8 mouse cellular contexts compared by ENCODE assay signal in the genomic region with DNA sequence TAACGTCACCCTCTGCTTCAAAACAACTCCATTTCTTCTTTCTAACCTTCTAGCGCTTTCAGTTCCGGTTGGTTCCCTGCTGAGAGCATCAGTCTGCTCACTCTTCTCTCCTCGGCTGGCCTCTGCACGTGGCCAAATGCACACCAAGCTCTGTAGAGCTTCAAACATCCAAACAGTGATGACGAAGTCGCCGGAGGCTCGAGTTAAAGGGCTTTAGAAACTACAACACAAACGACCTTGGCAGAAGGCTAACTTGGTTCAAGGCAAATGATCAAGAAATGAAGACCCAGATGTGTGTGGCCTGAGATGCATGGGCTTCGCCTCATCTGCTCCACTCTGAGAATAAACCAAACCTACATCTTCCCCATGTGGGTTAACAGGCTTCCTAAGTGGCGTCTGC. TPM values are rescaled to one million over a fixed set of nuclear protein-coding genes. Genes with fewer than 3 reads are reported as not detected.
DNase-seq lines count a peak whose midpoint lies in the region; ATAC-seq lines count a peak whose summit lies in the region.

No protein-coding gene starts in this region.

- no peak overlapping the region for H3K27ac ChIP-seq in embryonic facial prominence, embryonic 14.5 days (replicated peaks; ENCODE audit: low read depth, low read length)
- H3K27ac ChIP-seq in hindbrain, embryonic 16.5 days (ENCODE audit: low read depth, low read length): no peak overlapping the region
- peak overlapping the region; percentile 61; the same call in 1 of the 2 replicates for H3K27ac ChIP-seq in liver, embryonic 12.5 days

- peak overlapping the region; percentile 72 for H3K4me3 ChIP-seq in embryonic facial prominence, embryonic 14.5 days (ENCODE audit: low read depth, low read length)
- peak overlapping the region; percentile 59 for H3K4me3 ChIP-seq in hindbrain, embryonic 16.5 days (ENCODE audit: low read length)
- H3K4me3 ChIP-seq in liver, embryonic 12.5 days: peak overlapping the region; percentile 76

- ATAC-seq in cerebellum, adult (ENCODE audit: insufficient number of reproducible peaks, low FRiP score, low TSS enrichment): no peak
- ATAC-seq in embryonic facial prominence, embryonic 14.5 days (ENCODE audit: low read depth): no peak
- no peak for ATAC-seq in hindbrain, embryonic 16.5 days
- no peak for ATAC-seq in liver, embryonic 12.5 days

- H3K27me3 ChIP-seq in embryonic facial prominence, embryonic 14.5 days (replicated peaks; ENCODE audit: control insufficient read depth, insufficient read depth, low read length): no peaks in the 10 kb centered on the region
- H3K27me3 ChIP-seq in hindbrain, embryonic 16.5 days (replicated peaks; ENCODE audit: control insufficient read depth, insufficient read depth, low read length): no peaks in the 10 kb centered on the region
- peaks cover 23% of the 10 kb centered on the region; the same call in 1 of the 2 replicates for H3K27me3 ChIP-seq in liver, embryonic 12.5 days (replicated peaks)

- DNase-seq in cerebellum, adult 11 months: peak; percentile 37
- peak; percentile 77 for DNase-seq in R1 (ENCODE audit: low read depth, low spot score)
- DNase-seq in embryonic facial prominence, embryonic 14.5 days (ENCODE audit: low spot score): peak; percentile 34
- peak; percentile 34 for DNase-seq in neural tube, embryonic 10.5 days (ENCODE audit: extremely low spot score, low spot score)
- peak; percentile 11 to 19 for DNase-seq in thymus, postnatal 36 days

- 9% methylated on average over 12 of the region's 12 CpGs for WGBS in embryonic facial prominence, embryonic 14.5 days
- WGBS in hindbrain, embryonic 16.5 days: 4% methylated on average over 12 of the region's 12 CpGs
- 5% methylated on average over 12 of the region's 12 CpGs for WGBS in liver, embryonic 12.5 days (ENCODE audit: insufficient replicate concordance)

- peak overlapping the region; percentile 60 for H3K9ac ChIP-seq in embryonic facial prominence, embryonic 14.5 days (ENCODE audit: low read depth, low read length)
- peak overlapping the region; percentile 70 for H3K9ac ChIP-seq in hindbrain, embryonic 16.5 days (ENCODE audit: low read depth, low read length)
- H3K9ac ChIP-seq in liver, embryonic 12.5 days: peak overlapping the region; percentile 79

- peaks cover 14% of the 10 kb centered on the region for H3K4me1 ChIP-seq in embryonic facial prominence, embryonic 14.5 days (ENCODE audit: control insufficient read depth, insufficient read depth, low read length)
- H3K4me1 ChIP-seq in hindbrain, embryonic 16.5 days (ENCODE audit: control insufficient read depth, insufficient read depth, low read depth, low read length): peaks cover 29% of the 10 kb centered on the region
- peaks cover 50% of the 10 kb centered on the region for H3K4me1 ChIP-seq in liver, embryonic 12.5 days

- H3K9me3 ChIP-seq in embryonic facial prominence, embryonic 14.5 days (ENCODE audit: control insufficient read depth, low read length): no peaks in the 10 kb centered on the region
- no peaks in the 10 kb centered on the region for H3K9me3 ChIP-seq in hindbrain, embryonic 16.5 days (ENCODE audit: control insufficient read depth, low read length)
- H3K9me3 ChIP-seq in liver, embryonic 12.5 days (replicated peaks): no peaks in the 10 kb centered on the region

- H3K36me3 ChIP-seq in embryonic facial prominence, embryonic 14.5 days (ENCODE audit: control insufficient read depth, insufficient read depth, low read length): no peaks in the 10 kb centered on the region
- no peaks in the 10 kb centered on the region for H3K36me3 ChIP-seq in hindbrain, embryonic 16.5 days (ENCODE audit: control insufficient read depth, insufficient read depth, low read length)
- H3K36me3 ChIP-seq in liver, embryonic 12.5 days: peaks cover 6% of the 10 kb centered on the region; the same call in 1 of the 2 replicates

- peak overlapping the region; percentile 91 for H3K4me2 ChIP-seq in embryonic facial prominence, embryonic 14.5 days (ENCODE audit: low read depth, low read length)
- H3K4me2 ChIP-seq in hindbrain, embryonic 16.5 days (ENCODE audit: low read length): peak overlapping the region; percentile 55
- H3K4me2 ChIP-seq in liver, embryonic 12.5 days: peak overlapping the region; percentile 92

RNA-seq across cellular contexts. Expression of a gene that starts 0.9 kb away (rescaled TPM):
- polyA plus RNA-seq in embryonic facial prominence, embryonic 14.5 days (2014; fragmentation: Nextera tagmentation; extraction: Ambion mirVana): 33.1 and 34.4 TPM in 2 replicates
- 124 and 140 TPM in 2 replicates for polyA plus RNA-seq in hindbrain, embryonic 16.5 days (2015; fragmentation: Nextera tagmentation; extraction: Ambion mirVana)
- polyA plus RNA-seq in liver, embryonic 12.5 days (2016; fragmentation: Nextera tagmentation; extraction: Ambion mirVana): 24.0 and 27.6 TPM in 2 replicates

Comparison
In these comparisons a context has a peak if more than half of its experiments do, and no peak if none do; other contexts are left out.
1. DNase-seq: peak in every context shown above with its lines; median percentile 77 in R1; 37 in cerebellum, adult 11 months; 34 in embryonic facial prominence, embryonic 14.5 days; 34 in neural tube, embryonic 10.5 days; 15 in thymus, postnatal 36 days.